Mouse (Mus musculus) heart, embryonic 12.5 days (tissue): ENCODE measurements around the gene Keap1. TPM values are rescaled to one million over a fixed set of nuclear protein-coding genes. Genes with fewer than 3 reads are reported as not detected.
"Not testable (repeated sequence)": the region's sequence is repeated elsewhere in the genome, so short reads cannot be mapped to it uniquely, and the experiment has no call there.

ENCODE experiments used
- ATAC-seq: fragments of 200-750 bp; cut with Nextera tagmentation; 2 replicates; pipeline ENCODE4 v1.8.0; 2017; ENCODE audit warnings: moderate TSS enrichment, moderate library complexity; ENCODE audit not compliant: insufficient number of reproducible peaks, low FRiP score
- H3K27ac ChIP-seq: fragments of 300-500 bp; sonication (generic); 2 replicates; pipeline ENCODE4 v1.5.1; 2016; ENCODE audit warnings: mild to moderate bottlenecking, moderate library complexity; ENCODE audit not compliant: poor library complexity, severe bottlenecking
- H3K27me3 ChIP-seq: fragments of 300-500 bp; sonication (generic); replicated peaks from 2 replicates; pipeline ENCODE4 v1.6.1; 2016; ENCODE audit warnings: mild to moderate bottlenecking, moderate library complexity
- H3K36me3 ChIP-seq: fragments of 300-500 bp; sonication (generic); 2 replicates; pipeline ENCODE4 v1.6.1; 2016; ENCODE audit warnings: mild to moderate bottlenecking, moderate library complexity
- H3K4me1 ChIP-seq: fragments of 300-500 bp; sonication (generic); replicated peaks from 2 replicates; pipeline ENCODE4 v1.6.1; 2016; ENCODE audit warnings: mild to moderate bottlenecking
- H3K4me2 ChIP-seq: fragments of 300-500 bp; sonication (generic); 2 replicates; pipeline ENCODE4 v1.6.1; 2016; ENCODE audit warnings: mild to moderate bottlenecking, moderate library complexity
- H3K4me3 ChIP-seq: fragments of 300-500 bp; sonication (generic); 2 replicates; pipeline ENCODE4 v1.5.1; 2016; ENCODE audit warnings: mild to moderate bottlenecking
- H3K9ac ChIP-seq: fragments of 300-500 bp; sonication (generic); 2 replicates; pipeline ENCODE4 v1.6.1; 2016; ENCODE audit warnings: mild to moderate bottlenecking, moderate library complexity
- H3K9me3 ChIP-seq: fragments of 300-500 bp; sonication (generic); replicated peaks from 2 replicates; pipeline ENCODE4 v1.6.1; 2016; ENCODE audit warnings: mild to moderate bottlenecking, moderate library complexity
- WGBS: fragments of 180-500 bp; shearing (Covaris S2); methylation state at CpG from one replicate; pipeline ENCODE4 v1.1.7; 2016; 5-methylcytosine and 5-hydroxymethylcytosine counted together
- polyA plus RNA-seq: library from polyadenylated mRNA; unstranded; fragments of >200 nt; fragmentation: Nextera tagmentation; extraction: Ambion mirVana; gene quantifications from 2 replicates; pipeline ENCODE4 v1.2.1, GENCODE M21; 2016

Gene Keap1
- polyA plus RNA-seq, 1 experiment from 2014 or later = 49.6 TPM

DNA sequence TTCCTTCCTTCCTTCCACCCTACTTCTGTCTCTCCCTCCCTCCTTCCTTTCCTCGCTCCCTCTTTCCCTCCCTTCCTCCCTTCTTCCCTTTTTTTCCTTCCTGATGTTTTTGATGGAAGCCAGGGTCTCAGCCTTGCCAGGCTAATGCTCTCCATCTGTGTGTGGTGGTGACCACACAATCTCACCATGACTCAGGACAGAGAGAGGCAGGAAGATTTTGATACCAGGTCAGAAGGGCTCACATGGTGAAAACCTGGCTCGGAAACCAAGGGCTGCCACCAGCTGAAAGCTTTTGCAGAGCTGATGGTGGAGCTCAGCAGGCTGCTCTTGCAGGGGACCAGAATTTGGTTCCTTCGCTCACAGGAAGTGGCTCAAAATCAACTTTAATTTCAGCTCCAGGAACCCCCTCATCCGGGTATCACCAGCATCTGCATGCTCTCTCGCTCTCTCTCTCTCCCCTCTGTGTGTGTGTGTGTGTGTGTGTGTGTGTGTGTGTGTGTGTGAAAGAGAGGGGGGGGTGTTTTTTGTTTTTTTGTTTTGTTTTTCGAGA is 21.4 kb upstream of the Keap1 start:
- no peak overlapping the region for H3K9ac ChIP-seq
- H3K9me3 ChIP-seq = no peaks in the 10 kb centered on the region
- no peaks in the 10 kb centered on the region for H3K36me3 ChIP-seq
- 0 out of 2 replicates have a peak, but pooled peaks cover 5% of the 10 kb centered on the region for H3K27me3 ChIP-seq
- H3K4me2 ChIP-seq = no peak overlapping the region
- WGBS = 74% methylated on average over 6 of the region's 6 CpGs
- H3K4me1 ChIP-seq = peaks cover 6% of the 10 kb centered on the region
- no peak overlapping the region for H3K4me3 ChIP-seq
- no peak for ATAC-seq
- H3K27ac ChIP-seq = no peak overlapping the region

DNA sequence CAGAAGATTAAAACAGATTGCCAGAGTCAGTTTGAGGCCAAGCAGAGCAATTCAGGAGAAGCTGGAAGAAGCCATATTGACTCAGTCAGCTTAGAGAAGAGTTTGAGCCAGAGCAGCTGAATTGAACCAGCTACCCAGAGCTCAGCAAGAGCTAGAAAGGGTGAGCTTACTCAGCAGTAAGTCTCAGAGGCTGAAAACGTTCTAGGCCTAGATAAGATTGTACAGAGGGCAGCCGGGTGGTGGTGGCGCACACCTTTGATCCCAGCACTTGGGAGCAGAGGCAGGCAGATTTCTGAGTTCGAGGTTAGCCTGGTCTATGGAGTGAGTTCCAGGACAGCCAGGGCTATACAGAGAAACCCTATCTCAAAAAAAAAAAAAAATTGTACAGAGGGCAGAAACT is 17.2 kb upstream of the Keap1 start:
- H3K4me2 ChIP-seq, ATAC-seq: not testable (repeated sequence)
- 60% methylated on average over 4 of the region's 4 CpGs for WGBS

DNA sequence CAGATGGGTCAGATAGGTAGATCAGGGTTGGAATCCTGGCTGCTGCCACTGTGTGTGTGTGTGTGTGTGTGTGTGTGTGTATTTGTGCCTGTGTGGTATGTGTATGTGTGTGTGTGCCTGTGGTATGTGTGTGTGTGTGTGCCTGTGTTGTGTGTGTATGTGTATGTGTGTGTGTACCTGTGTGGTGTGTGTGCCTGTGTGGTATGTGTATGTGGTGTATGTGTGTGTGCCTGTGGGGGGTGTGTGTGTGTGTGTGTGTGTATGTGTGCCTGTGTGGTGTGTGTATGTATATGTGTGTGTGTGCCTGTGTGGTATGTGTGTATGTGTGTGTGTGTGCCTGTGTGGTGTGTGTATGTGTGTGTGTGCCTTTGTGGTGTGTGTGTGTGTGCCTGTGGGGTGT is 15.5 kb upstream of the Keap1 start:
- H3K9me3 ChIP-seq = no peaks in the 10 kb centered on the region
- ATAC-seq = 0 out of 2 replicates have a peak, but pooled peaks have one; percentile 30
- no peak overlapping the region; the same call in 1 of the 2 replicates for H3K9ac ChIP-seq

More for the DNA sequence above, 17.2 kb upstream of the Keap1 start:
- H3K27me3 ChIP-seq = peaks cover 23% of the 10 kb centered on the region
- H3K9ac ChIP-seq, H3K36me3 ChIP-seq, H3K27ac ChIP-seq, H3K4me3 ChIP-seq, H3K9me3 ChIP-seq, H3K4me1 ChIP-seq: not testable (repeated sequence)

DNA sequence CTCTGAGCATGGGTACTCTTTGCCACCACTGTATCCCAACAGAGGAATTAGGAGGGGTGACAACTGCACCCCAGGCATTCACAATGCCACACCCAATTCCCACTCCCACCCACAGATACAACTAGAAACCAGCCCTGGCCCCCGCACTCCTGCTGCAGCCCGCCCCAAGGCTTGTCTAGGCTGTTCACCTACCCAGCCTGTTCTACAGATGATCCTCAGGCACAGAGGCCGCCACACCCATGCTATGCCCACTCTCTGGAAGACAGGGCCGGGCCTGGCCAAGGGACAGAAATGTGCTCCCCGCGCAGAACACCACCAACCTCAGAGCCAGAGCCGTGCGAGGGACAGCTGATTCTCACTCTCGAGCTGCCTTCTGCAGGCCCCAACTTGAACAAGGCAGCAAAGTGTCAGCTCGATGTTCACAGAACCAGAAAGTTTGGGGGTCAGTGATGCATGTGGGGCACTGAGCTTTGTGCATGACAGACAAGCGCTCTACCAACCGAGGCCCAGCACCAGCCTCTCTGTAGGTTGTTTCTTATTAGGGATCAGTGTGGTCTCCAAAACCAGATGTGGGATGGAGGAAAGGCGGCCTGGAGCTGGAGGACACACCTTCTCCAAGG is 12.1 kb upstream of the Keap1 start:
- no peak overlapping the region for H3K9ac ChIP-seq
- 52% methylated on average over 13 of the region's 13 CpGs for WGBS
- H3K4me2 ChIP-seq = no peak overlapping the region
- no peak overlapping the region for H3K27ac ChIP-seq
- H3K27me3 ChIP-seq = peaks cover 65% of the 10 kb centered on the region
- H3K4me3 ChIP-seq = no peak overlapping the region
- ATAC-seq = no peak
- H3K4me1 ChIP-seq = peaks cover 8% of the 10 kb centered on the region
- H3K9me3 ChIP-seq = no peaks in the 10 kb centered on the region
- H3K36me3 ChIP-seq = no peaks in the 10 kb centered on the region

More for the DNA sequence above, 15.5 kb upstream of the Keap1 start:
- peaks cover 34% of the 10 kb centered on the region for H3K27me3 ChIP-seq
- H3K36me3 ChIP-seq = no peaks in the 10 kb centered on the region
- no peaks in the 10 kb centered on the region for H3K4me1 ChIP-seq
- no peak overlapping the region for H3K4me3 ChIP-seq
- H3K4me2 ChIP-seq = no peak overlapping the region
- no peak overlapping the region for H3K27ac ChIP-seq

DNA sequence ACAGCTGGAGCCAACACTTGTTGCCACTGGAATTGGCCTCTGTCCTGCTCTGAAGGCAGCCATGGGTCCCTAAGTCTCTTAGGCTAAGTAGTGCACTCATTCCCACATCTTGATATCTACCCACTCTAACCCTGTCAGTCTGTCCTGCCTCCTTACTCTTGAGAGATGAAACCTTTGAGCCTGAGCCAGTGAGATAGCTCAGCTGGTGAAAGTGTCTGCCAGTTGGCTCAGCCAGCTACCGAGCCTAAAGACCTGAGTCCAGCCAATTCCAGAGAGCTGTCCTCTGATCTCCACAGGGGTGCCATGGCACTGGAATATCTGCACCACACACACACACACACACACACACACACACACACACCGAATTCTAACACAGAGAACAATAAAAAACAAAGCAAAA is 11.3 kb upstream of the Keap1 start:
- Histone ChIP-seq H3K4me1 (peaks cover 8% of the 10 kb centered on the region), H3K27ac (no peak overlapping the region), H3K9me3 (no peaks in the 10 kb centered on the region), H3K36me3 (no peaks in the 10 kb centered on the region), H3K27me3 (peaks cover 72% of the 10 kb centered on the region), H3K4me3 (no peak overlapping the region), H3K4me2 (no peak overlapping the region), H3K9ac (no peak overlapping the region)
- 40% methylated on average over 2 of the region's 2 CpGs for WGBS
- ATAC-seq = no peak

DNA sequence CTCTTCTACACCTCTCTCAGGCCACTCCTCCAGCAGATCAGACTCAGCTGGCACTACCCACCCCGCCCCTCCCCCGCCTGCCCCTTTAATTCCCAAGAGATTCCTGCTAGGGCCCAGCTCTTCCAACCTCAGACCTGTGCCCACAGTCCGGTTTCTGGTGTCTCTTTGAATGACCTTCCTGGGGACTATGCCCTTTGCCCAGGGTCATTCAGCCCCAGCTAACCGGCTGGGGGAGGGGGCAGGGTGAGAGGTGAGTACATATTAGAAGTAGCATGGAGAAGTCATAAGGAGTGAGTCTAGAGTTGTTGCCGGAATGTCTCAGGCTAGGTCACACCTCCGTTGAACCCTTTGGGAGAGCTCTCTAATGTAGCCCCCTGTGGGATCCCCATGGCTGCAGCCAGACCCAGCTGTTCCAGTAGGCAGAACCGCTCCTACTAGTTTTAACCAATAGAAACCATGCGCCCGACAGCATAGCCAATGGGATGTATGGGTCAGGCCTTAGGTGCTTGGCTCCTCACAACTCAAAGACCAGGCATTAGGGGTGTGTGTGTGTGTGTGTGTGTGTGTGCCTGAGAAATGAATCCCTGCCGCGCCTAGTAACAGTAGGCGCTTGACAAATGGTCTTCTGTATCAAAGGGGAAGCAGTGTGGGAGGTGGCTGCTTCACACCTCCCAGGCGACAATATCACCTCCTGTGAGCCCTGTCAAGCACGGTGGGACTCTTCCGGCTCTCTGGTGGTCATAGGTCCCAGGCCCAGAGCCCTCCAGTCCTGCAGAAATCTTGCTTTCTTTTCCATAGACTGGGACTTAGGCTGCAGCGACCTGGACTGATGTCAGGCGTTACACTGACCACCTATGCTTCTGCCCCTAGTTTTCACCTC is 10.7 kb upstream of the Keap1 start:
- H3K4me1 ChIP-seq = peaks cover 12% of the 10 kb centered on the region
- H3K9me3 ChIP-seq = no peaks in the 10 kb centered on the region
- 22% methylated on average over 17 of the region's 17 CpGs for WGBS
- H3K9ac ChIP-seq = no peak overlapping the region
- no peaks in the 10 kb centered on the region for H3K36me3 ChIP-seq
- H3K27ac ChIP-seq = no peak overlapping the region
- ATAC-seq = no peak
- H3K4me3 ChIP-seq = no peak overlapping the region
- H3K4me2 ChIP-seq = no peak overlapping the region
- H3K27me3 ChIP-seq = peaks cover 78% of the 10 kb centered on the region

DNA sequence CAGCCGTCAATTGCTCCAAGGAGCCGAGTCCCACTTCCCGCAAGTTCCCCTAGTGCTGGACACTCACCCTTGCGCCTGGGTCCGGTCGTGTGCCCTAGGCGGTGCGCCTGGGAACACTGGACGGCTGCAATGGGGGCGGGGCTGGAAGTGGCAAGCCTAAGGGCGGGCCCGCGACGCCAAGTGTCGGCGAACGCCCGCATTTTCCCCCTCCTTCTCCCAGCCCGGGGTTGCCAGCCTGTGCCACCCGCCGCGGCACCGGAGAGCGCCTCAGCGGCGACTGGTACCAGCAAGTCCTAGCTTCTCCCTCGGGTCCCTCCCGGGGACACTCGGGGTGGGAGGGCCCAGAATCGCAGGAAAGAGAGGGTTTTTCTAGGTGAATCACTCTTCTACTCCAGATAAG is 9.2 kb upstream of the Keap1 start, which contains the start of gene S1pr5:
S1pr5 (minus strand) TSS at position 118 of the 400 bp plus-strand sequence.
- 0 out of 2 replicates have a peak, but pooled peaks have one; percentile 22 for ATAC-seq
- Histone ChIP-seq H3K36me3 (no peaks in the 10 kb centered on the region), H3K9ac (peak within 1 kb of the TSS; percentile 59), H3K4me2 (peak within 1 kb of the TSS; percentile 73), H3K27ac (no peak within 1 kb of the TSS), H3K27me3 (peaks cover 94% of the 10 kb centered on the region), H3K9me3 (no peaks in the 10 kb centered on the region), H3K4me3 (peak within 1 kb of the TSS; percentile 47), H3K4me1 (peaks cover 24% of the 10 kb centered on the region)
- under 1% methylated on average over 30 of the region's 30 CpGs for WGBS

DNA sequence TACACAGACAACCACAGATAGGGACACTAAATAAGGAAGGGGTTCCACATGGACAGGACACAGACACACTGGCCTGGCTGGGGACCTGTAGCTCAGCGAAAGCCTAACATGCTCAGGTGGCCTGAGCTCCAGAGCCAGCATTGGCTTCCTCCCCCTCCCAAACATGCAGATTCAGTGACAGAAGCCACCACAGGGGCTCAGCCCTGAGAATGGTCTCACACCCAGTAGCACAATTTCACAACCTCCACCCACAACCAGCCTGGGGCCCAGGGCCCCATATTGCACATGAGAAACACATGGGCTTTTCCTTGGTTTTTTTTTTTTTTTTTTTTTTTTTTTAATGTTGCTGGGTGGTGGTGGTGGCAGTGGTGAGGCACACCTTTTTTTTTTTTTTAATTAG is 7.2 kb upstream of the Keap1 start:
- Histone ChIP-seq H3K27ac (no peak overlapping the region), H3K4me2 (no peak overlapping the region), H3K4me1 (peaks cover 24% of the 10 kb centered on the region), H3K4me3 (no peak overlapping the region), H3K9me3 (no peaks in the 10 kb centered on the region), H3K36me3 (no peaks in the 10 kb centered on the region), H3K27me3 (peaks cover 89% of the 10 kb centered on the region), H3K9ac (no peak overlapping the region)
- 75% methylated on average over 1 of the region's 1 CpGs for WGBS
- no peak for ATAC-seq

DNA sequence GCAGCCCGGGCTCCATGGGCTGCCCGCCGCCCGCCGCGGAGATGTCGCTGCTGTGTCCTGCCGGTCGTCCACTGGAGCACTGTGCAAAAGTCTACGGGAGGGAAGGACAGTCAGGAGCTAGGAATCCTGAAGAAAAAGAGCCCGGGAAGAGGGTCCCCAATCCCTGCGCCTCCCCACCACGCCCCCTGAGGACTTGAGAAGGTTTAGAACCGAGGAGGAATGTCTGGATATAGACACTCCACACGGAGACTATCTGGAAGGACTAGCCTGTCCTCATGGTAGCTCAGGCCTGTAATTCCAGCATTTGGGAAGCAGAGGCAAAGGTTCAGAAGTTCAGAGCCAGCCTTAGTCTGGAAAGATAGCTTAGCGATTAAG is 5.9 kb upstream of the Keap1 start:
- peak overlapping the region; percentile 53 for H3K4me3 ChIP-seq
- H3K4me2 ChIP-seq = peak overlapping the region; percentile 94
- peaks cover 24% of the 10 kb centered on the region for H3K4me1 ChIP-seq
- H3K27ac ChIP-seq = no peak overlapping the region
- H3K36me3 ChIP-seq = no peaks in the 10 kb centered on the region
- no peaks in the 10 kb centered on the region for H3K9me3 ChIP-seq
- WGBS = under 1% methylated on average over 16 of the region's 16 CpGs
- no peak for ATAC-seq
- H3K27me3 ChIP-seq = peaks cover 77% of the 10 kb centered on the region
- H3K9ac ChIP-seq = peak overlapping the region; percentile 58

DNA sequence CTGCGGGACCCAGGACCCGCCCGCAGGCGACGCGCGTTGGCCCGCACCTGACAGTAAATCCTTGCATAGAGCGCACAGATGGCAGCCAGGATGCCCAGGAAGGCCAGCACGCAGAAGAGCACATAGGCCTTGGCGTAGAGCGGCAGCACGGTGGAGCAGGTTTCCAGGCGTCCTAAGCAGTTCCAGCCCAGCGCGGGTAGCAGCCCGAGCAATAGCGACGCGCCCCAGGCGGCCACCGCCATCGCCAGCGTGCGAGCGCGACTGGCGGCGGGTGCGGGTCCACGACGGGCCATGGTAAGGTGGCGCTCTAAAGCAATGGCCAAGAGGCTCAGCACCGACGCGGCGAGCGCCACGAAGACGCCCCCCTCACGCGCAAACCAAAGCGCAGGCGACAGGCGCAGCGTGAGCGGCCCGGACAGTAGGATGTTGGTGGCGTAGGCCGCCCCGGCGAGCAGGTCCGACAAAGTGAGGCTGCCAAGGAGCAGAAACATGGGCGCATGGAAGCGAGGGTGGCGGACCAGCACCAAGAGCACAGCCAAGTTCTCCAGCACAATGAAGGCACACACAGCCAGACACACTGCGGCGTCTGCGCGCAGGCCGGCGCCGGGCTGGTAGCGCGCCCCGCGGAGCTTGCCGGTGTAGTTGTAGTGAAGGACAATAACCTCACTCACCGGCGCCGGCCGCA is 5.4 kb upstream of the Keap1 start:
- H3K4me1 ChIP-seq = peaks cover 26% of the 10 kb centered on the region
- no peaks in the 10 kb centered on the region for H3K36me3 ChIP-seq
- WGBS = under 1% methylated on average over 72 of the region's 72 CpGs
- H3K4me3 ChIP-seq = peak overlapping the region; percentile 53
- peaks cover 71% of the 10 kb centered on the region for H3K27me3 ChIP-seq
- peak overlapping the region; percentile 94 for H3K4me2 ChIP-seq
- peak; percentile 17; the same call in 1 of the 2 replicates for ATAC-seq
- H3K27ac ChIP-seq = no peak overlapping the region
- no peaks in the 10 kb centered on the region for H3K9me3 ChIP-seq
- H3K9ac ChIP-seq = peak overlapping the region; percentile 58
